Mouse (Mus musculus) thymus, adult 2 months (tissue): ENCODE results near the gene Prr18. TPM values are rescaled to one million over a fixed set of nuclear protein-coding genes. Genes with fewer than 3 reads are reported as not detected.

Source experiments
- DNase-seq: peaks from one replicate; pipeline ENCODE4 v3.0.0; 2021
- H3K27ac ChIP-seq: fragments of 200-500 bp; 2 replicates; pipeline ENCODE4 v1.5.1; 2012; ENCODE audit warnings: low read length, control low read depth; ENCODE audit not compliant: control insufficient read depth, insufficient read depth
- H3K27me3 ChIP-seq: fragments of 200-500 bp; 2 replicates; pipeline ENCODE4 v1.6.1; 2012; ENCODE audit warnings: mild to moderate bottlenecking, low read length, moderate library complexity, mixed read lengths; ENCODE audit not compliant: control insufficient read depth, insufficient read depth
- H3K36me3 ChIP-seq: fragments of 200-500 bp; 2 replicates; pipeline ENCODE4 v1.6.1; 2012; ENCODE audit warnings: mild to moderate bottlenecking, low read length, moderate library complexity; ENCODE audit not compliant: control insufficient read depth, insufficient read depth
- H3K4me1 ChIP-seq: fragments of 200-500 bp; replicated peaks from 2 replicates; pipeline ENCODE4 v1.6.1; 2012; ENCODE audit warnings: low read length; ENCODE audit not compliant: control insufficient read depth, insufficient read depth
- H3K4me3 ChIP-seq: fragments of 200-500 bp; 2 replicates; pipeline ENCODE4 v1.5.1; 2012; ENCODE audit warnings: mild to moderate bottlenecking, low read length, control low read depth, moderate library complexity; ENCODE audit not compliant: control insufficient read depth, insufficient read depth
- CTCF ChIP-seq: fragments of 200-500 bp; IDR thresholded peaks from 2 replicates; pipeline ENCODE4 v1.5.1; 2012; ENCODE audit warnings: mild to moderate bottlenecking, control low read depth, low read length, moderate library complexity, borderline replicate concordance; ENCODE audit not compliant: control insufficient read depth, poor library complexity, insufficient read depth; ENCODE audit errors: extremely low read depth
- POLR2A ChIP-seq: fragments of 200-500 bp; IDR thresholded peaks from 2 replicates; pipeline ENCODE4 v1.6.1; 2012; ENCODE audit warnings: mild to moderate bottlenecking, low read length, control low read depth, moderate library complexity; ENCODE audit not compliant: control insufficient read depth, poor library complexity, insufficient read depth; ENCODE audit errors: extremely low read depth
- WGBS: fragments of 180-500 bp; shearing (Covaris S2); methylation state at CpG from one replicate; pipeline ENCODE4 v1.1.7; 2018; 5-methylcytosine and 5-hydroxymethylcytosine counted together
- polyA plus RNA-seq: library from polyadenylated mRNA; depleted of rRNA; stranded (reverse); fragments of >200 nt; gene quantifications from 2 replicates; pipeline ENCODE4 v1.2.3, GENCODE M21; 2012

Gene Prr18
- polyA plus RNA-seq, 1 experiment: 1.3 TPM

DNA sequence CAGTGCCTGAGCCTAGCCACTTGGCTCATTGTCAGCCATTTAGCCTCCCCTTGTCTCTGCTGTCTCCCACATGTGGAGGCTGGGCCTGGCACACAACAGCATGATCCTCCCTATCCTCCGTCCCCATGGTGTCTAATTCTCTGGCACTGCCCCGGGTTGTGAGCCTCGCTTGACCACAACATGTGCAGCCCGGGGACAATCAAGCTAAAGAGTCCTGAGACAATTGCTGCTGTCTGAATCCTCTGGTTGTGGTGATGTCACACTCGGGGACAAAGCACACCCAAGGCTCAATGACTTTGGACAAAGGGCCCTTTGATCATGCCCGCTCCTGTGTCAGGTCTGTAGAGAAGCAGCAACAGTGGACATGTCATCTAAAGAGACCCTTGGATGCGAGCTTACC lies 13.8 kb downstream of the Prr18 start:
- no peak for DNase-seq
- Histone ChIP-seq H3K4me3 (no peak overlapping the region), H3K27me3 (no peaks in the 10 kb centered on the region), H3K36me3 (no peaks in the 10 kb centered on the region), H3K4me1 (no peaks in the 10 kb centered on the region), H3K27ac (no peak overlapping the region)
- TF ChIP-seq CTCF: no peak
- 92% methylated on average over 7 of the region's 7 CpGs for WGBS

DNA sequence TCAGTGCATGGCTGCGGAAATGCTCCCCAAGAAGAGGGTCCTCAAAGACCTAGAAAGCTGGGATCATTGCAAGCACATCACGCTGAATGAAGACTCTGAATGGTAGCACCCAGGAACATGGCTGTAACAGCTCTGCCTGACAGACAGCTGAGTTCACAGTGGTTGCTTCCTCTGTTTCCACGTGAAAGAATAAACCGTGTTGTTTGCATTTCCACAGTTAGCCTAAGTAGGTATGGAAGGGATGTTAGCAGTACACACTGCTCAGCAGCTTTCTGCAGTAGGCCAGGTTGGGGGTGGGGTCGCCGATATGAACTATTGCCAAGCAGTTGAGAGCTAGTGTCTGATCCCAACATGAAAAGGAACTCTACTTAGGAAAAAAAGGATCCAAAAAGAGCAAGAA lies 18.4 kb downstream of the Prr18 start, which contains the start of gene T2:
TSS of gene T2 (plus strand) at position 301 of the 400 bp plus-strand sequence.
- no peak within 1 kb of the TSS for H3K4me3 ChIP-seq
- no peaks in the 10 kb centered on the region for H3K27me3 ChIP-seq
- H3K4me1 ChIP-seq: no peaks in the 10 kb centered on the region
- H3K27ac ChIP-seq: no peak within 1 kb of the TSS
- TF ChIP-seq POLR2A (no peak), CTCF (no peak)
- no peak for DNase-seq
- H3K36me3 ChIP-seq: no peaks in the 10 kb centered on the region
- 87% methylated on average over 6 of the region's 6 CpGs for whole genome bisulfite sequencing

DNA sequence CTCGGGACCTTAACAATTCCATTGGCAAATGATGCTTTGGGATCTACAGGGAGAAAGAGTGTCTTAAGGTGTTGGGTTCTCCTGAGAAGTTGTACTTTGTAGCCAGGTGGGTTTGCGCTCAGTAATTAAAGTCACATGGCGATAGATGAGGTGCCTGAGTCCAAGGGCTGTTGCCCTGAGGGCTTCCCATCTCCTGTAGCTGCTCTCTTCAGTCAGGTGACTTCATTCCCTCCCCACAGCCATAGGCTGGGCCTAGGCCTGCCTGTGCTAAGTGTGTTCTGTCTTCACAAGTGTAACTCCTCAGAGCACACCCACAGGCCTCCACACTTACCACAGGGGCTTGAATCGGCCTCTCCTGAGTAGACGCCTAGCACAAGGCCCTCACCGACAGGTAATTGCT lies 20.2 kb downstream of the Prr18 start:
- Histone ChIP-seq H3K27me3 (no peaks in the 10 kb centered on the region), H3K4me1 (no peaks in the 10 kb centered on the region), H3K27ac (no peak overlapping the region), H3K4me3 (no peak overlapping the region), H3K36me3 (no peaks in the 10 kb centered on the region)
- 97% methylated on average over 6 of the region's 6 CpGs for WGBS
- no peak for DNase-seq
- TF ChIP-seq CTCF (no peak), POLR2A (no peak)

DNA sequence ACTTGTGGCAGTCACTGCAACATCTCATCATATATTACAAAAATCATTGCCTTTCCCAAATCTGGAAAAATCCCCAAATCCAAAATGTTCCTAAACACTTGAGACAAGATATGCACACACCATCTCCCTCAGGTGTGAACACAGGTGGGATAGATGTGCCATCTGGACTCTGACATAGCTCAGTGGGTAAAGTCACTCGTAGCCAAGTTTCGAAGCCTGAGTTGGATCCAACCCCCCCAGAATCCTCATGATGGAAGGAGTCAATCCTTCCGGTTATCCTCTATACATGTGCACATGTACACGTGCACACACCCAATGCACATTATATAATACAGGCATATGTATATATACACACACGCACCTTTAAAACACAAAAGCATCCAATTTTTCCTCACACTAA lies 23.6 kb downstream of the Prr18 start:
- peaks cover 7% of the 10 kb centered on the region for H3K4me1 ChIP-seq
- H3K36me3 ChIP-seq: no peaks in the 10 kb centered on the region
- no peaks in the 10 kb centered on the region for H3K27me3 ChIP-seq
- no peak overlapping the region for H3K4me3 ChIP-seq
- no peak overlapping the region for H3K27ac ChIP-seq
- TF ChIP-seq CTCF (no peak), POLR2A (no peak)
- WGBS: 97% methylated on average over 5 of the region's 5 CpGs
- no peak for DNase-seq

DNA sequence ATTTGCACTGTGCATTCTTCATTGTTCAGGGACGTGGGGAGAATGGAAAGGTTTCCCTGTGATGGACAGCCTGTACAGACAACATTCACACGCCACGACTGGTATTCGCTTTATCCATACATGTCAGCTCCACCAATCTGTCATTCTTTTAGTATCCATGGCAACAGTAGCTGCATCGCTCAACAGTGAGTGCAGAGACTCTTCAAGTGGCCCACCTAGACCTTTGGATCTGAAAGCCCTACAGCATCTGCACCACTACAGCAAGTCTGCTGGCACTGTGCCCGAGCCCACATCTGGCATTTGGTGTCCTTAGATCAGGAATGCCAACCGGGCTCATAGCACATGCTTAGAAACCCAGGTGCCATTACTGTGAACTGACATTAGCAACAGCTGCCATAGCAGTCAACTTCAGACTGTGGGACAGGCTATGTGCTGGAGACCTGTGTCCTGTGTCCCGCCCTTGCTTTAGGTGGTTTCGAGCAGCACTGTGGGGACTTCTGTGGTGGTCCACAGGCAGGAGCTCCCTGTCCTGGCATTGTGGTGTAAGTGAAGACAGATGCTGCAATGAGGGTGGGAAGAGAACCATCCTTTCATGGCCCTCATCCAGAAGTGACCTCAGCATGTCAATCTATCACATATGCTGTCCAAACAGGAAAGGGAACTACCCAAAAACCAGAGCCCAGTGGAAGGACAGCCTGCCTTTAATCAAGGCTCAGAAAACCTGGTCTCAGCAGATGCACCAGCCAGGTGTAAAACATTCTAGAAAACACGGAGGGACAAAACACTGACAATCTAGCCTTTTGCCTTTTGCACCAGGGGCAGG lies 24.2 kb downstream of the Prr18 start:
- WGBS: 77% methylated on average over 10 of the region's 10 CpGs
- H3K27ac ChIP-seq: no peak overlapping the region
- H3K27me3 ChIP-seq: no peaks in the 10 kb centered on the region
- H3K36me3 ChIP-seq: no peaks in the 10 kb centered on the region
- no peak for DNase-seq
- H3K4me1 ChIP-seq: peaks cover 7% of the 10 kb centered on the region
- no peak for TF ChIP-seq CTCF
- TF ChIP-seq POLR2A: no peak
- H3K4me3 ChIP-seq: no peak overlapping the region

DNA sequence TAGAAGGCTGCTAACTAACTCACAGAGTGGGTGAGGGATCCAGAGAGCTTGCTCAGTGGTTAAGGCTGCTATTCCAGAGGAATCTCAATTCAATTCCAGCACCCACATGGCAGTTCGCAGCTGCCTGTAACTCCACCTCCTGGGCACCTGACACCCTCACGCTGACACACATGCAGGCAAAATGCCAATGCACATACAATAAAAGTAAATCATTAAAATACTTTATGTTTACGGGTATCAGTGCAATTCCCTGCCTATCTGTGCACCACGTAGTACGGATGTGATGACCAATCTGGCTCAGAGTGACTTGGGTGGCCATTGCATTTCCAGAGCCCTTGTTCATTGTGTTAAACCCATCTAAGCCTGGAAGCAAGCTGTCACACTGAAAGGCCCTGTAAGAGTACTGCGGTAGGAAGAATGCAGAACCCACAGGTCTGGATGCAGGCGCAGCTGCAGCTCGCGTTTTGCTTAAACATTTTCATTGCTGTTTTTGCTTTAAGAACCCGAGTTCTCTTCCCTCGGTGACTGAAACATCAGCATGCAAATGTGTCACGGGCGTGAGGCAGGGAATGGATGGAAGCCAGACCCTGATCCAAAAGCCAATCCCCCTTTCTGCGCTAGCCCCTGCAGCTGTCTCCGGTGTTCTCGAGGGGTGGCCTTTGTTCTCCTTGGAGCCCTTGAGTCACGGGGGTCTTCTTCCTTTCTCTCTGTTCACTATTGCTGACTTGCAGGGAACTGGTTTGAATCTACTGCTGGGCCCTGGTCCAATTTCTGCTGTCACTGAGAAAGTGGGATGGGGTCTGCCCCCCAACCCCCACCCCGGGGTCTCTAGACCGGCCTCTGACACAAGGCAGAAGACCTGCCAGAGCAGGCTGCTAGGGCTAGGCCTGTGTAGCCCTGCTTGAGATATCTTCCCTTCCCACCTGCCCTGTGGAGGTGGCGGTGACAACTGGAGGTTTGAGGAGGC lies 30.5 kb downstream of the Prr18 start:
- Histone ChIP-seq H3K27ac (no peak overlapping the region), H3K27me3 (no peaks in the 10 kb centered on the region), H3K4me3 (no peak overlapping the region), H3K4me1 (peaks cover 15% of the 10 kb centered on the region), H3K36me3 (no peaks in the 10 kb centered on the region)
- TF ChIP-seq POLR2A (no peak), CTCF (no peak)
- WGBS: 84% methylated on average over 20 of the region's 20 CpGs
- DNase-seq: no peak
